Mouse (Mus musculus) adrenal gland, postnatal 10 days (tissue): ENCODE measurements around the gene Naa16. TPM values are rescaled to one million over a fixed set of nuclear protein-coding genes. Genes with fewer than 3 reads are reported as not detected.

Experiments used
- DNase-seq: peaks from one replicate; pipeline ENCODE4 v3.0.0; 2021; ENCODE audit warnings: mixed read lengths
- total RNA-seq, 2 experiments: library from RNA; stranded (reverse); gene quantifications; 2 replicates each; pipeline ENCODE4 v1.2.3; 2021

Naa16 gene
- total RNA-seq, 2 experiments from 2014 or later: 18.0 to 27.0 TPM

GRCm38 (mm10) chr14:79298314-79298992 is 92.1 kb downstream of the Naa16 start:
- no peak for DNase-seq

GRCm38 (mm10) chr14:79296836-79297235 is 93.7 kb downstream of the Naa16 start:
- no peak for DNase-seq

- no peak for DNase-seq
Observed at GRCm38 (mm10) chr14:79296201-79296600, 94.4 kb downstream of the Naa16 start.

- no peak for DNase-seq
Observed at GRCm38 (mm10) chr14:79295579-79295978, 95.0 kb downstream of the Naa16 start.

GRCm38 (mm10) chr14:79294950-79295349 is 95.6 kb downstream of the Naa16 start:
- DNase-seq: no peak

GRCm38 (mm10) chr14:79294051-79294814 is 96.3 kb downstream of the Naa16 start:
- no peak for DNase-seq

GRCm38 (mm10) chr14:79293119-79293780 is 97.3 kb downstream of the Naa16 start:
- peak; percentile 53 for DNase-seq

GRCm38 (mm10) chr14:79291629-79292028 is 98.9 kb downstream of the Naa16 start:
- no peak for DNase-seq

GRCm38 (mm10) chr14:79290683-79291425 is 99.7 kb downstream of the Naa16 start:
- no peak for DNase-seq

- peak; percentile 59 for DNase-seq
Observed at GRCm38 (mm10) chr14:79289909-79290308, 100.7 kb downstream of the Naa16 start.

- no peak for DNase-seq
Observed at GRCm38 (mm10) chr14:79288280-79288679, 102.3 kb downstream of the Naa16 start.

GRCm38 (mm10) chr14:79287251-79287863 is 103.2 kb downstream of the Naa16 start:
- DNase-seq: no peak

GRCm38 (mm10) chr14:79285549-79285948 is 105.0 kb downstream of the Naa16 start:
- no peak for DNase-seq

- no peak for DNase-seq
Observed at GRCm38 (mm10) chr14:79284616-79285015, 106.0 kb downstream of the Naa16 start.

- DNase-seq: no peak
Observed at GRCm38 (mm10) chr14:79283952-79284351, 106.6 kb downstream of the Naa16 start.

- DNase-seq: no peak
Observed at GRCm38 (mm10) chr14:79281894-79282553, 108.6 kb downstream of the Naa16 start.

GRCm38 (mm10) chr14:79280456-79280855 is 110.1 kb downstream of the Naa16 start:
- DNase-seq: no peak

GRCm38 (mm10) chr14:79279494-79279893 is 111.1 kb downstream of the Naa16 start:
- no peak for DNase-seq

- no peak for DNase-seq
Observed at GRCm38 (mm10) chr14:79278927-79279326, 111.7 kb downstream of the Naa16 start.

- peak; percentile 72 for DNase-seq
Observed at GRCm38 (mm10) chr14:79277922-79278321, 112.7 kb downstream of the Naa16 start.

GRCm38 (mm10) chr14:79275870-79276395 is 114.6 kb downstream of the Naa16 start:
- DNase-seq: no peak
